ENCODE assay signal across 9 mouse cellular contexts in the genomic region with DNA sequence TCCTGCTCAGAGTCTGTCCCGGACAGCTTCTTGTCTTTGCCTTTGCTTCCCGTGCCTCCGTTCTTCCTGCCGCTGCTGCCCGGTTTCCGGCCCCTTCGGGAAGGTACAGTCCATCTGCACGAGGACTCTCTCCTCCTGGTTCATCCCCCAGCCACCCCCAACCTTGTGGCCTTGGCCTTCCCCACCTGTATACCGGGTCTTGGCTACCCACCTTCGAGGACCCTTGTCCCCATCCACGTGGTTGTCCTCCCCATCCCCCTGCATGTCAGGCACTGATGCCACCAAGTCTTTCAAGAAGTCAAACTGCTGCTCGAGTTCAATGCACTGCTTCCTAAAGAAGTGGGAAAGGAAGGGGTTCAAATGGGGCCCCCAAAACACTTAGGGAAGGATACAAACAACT. TPM values are rescaled to one million over a fixed set of nuclear protein-coding genes. Genes with fewer than 3 reads are reported as not detected.
DNase-seq lines count a peak whose midpoint lies in the region; ATAC-seq and TF ChIP-seq lines count a peak whose summit lies in the region.
"Had no signal": no experiment of that assay in that cellular context is flagged by ENCODE, and none has a peak within 500 bp of the region (broad histone marks: within the 10 kb centered on the region; RNA-seq: fewer than 3 reads in every experiment).

No protein-coding gene starts in this region.

- H3K36me3 ChIP-seq in heart, embryonic 12.5 days, result peaks cover 57% of the 10 kb centered on the region
- H3K36me3 ChIP-seq in ES-E14 (ENCODE audit: control insufficient read depth, insufficient read depth, low read length, poor library complexity, severe bottlenecking), result peaks cover 22% of the 10 kb centered on the region; the same call in 1 of the 2 replicates
- peaks cover 34% of the 10 kb centered on the region for H3K36me3 ChIP-seq in forebrain, embryonic 12.5 days (replicated peaks)
- peaks cover 19% of the 10 kb centered on the region; the same call in 1 of the 2 replicates for H3K36me3 ChIP-seq in liver, embryonic 11.5 days (ENCODE audit: control insufficient read depth, insufficient read depth, low read length)

- H3K27me3 ChIP-seq in heart, embryonic 12.5 days (replicated peaks), result no peaks in the 10 kb centered on the region
- no peaks in the 10 kb centered on the region for H3K27me3 ChIP-seq in forebrain, embryonic 12.5 days
- H3K27me3 ChIP-seq in liver, embryonic 11.5 days (replicated peaks; ENCODE audit: control insufficient read depth, insufficient read depth, low read length), result no peaks in the 10 kb centered on the region
- H3K27me3 ChIP-seq: Patski had no signal

- intact Hi-C loops in heart, postnatal 36 days (cut with DNase I), result loop anchor here (1.0 kb wide), 1 partner anchor 33 kb away; no protein-coding TSS in a partner anchor

- H3K9ac ChIP-seq in heart, embryonic 12.5 days, result peak overlapping the region; percentile 91
- H3K9ac ChIP-seq in ES-E14 (ENCODE audit: insufficient read depth, low read depth, low read length, poor library complexity, severe bottlenecking), result peak overlapping the region; percentile 85
- peak overlapping the region; percentile 82 for H3K9ac ChIP-seq in forebrain, embryonic 12.5 days
- H3K9ac ChIP-seq in liver, embryonic 11.5 days (ENCODE audit: low read depth, low read length), result peak overlapping the region; percentile 84

- no peak for ATAC-seq in heart, embryonic 12.5 days (ENCODE audit: insufficient number of reproducible peaks, low FRiP score)
- ATAC-seq in forebrain, embryonic 12.5 days (ENCODE audit: low FRiP score), result no peak
- ATAC-seq in liver, embryonic 11.5 days (replicated peaks; ENCODE audit: low FRiP score), result no peak
- ATAC-seq in frontal cortex, adult (ENCODE audit: low TSS enrichment), result no peak

- in situ Hi-C loops in ES-E14 (cut with MboI; ENCODE audit: low sequenced_read_pairs in 2 of 2, unreplicated experiment in 2 of 2), result no loop called here

- peak overlapping the region; percentile 91; the same call in 1 of the 2 replicates for H3K27ac ChIP-seq in heart, embryonic 12.5 days (ENCODE audit: poor library complexity, severe bottlenecking)
- no peak overlapping the region for H3K27ac ChIP-seq in ES-E14 (ENCODE audit: insufficient read depth, low read depth, low read length, poor library complexity, severe bottlenecking)
- peak overlapping the region; percentile 91; the same call in 1 of the 2 replicates for H3K27ac ChIP-seq in forebrain, embryonic 12.5 days
- peak overlapping the region; percentile 83 for H3K27ac ChIP-seq in liver, embryonic 11.5 days (ENCODE audit: low read depth, low read length)

- peaks cover 29% of the 10 kb centered on the region for H3K4me1 ChIP-seq in heart, embryonic 12.5 days (replicated peaks)
- peaks cover 6 to 14% of the 10 kb centered on the region in 2 experiments; a peak in 3 of 4 replicates for H3K4me1 ChIP-seq in ES-E14 (ENCODE audit: control insufficient read depth in 2 of 2, insufficient read depth in 2 of 2, low read length in 2 of 2, poor library complexity in 1 of 2)
- H3K4me1 ChIP-seq in forebrain, embryonic 12.5 days, result peaks cover 36% of the 10 kb centered on the region
- H3K4me1 ChIP-seq in liver, embryonic 11.5 days (replicated peaks; ENCODE audit: control insufficient read depth, insufficient read depth, low read length), result peaks cover 24% of the 10 kb centered on the region

- peak overlapping the region; percentile 94 for H3K4me2 ChIP-seq in heart, embryonic 12.5 days
- peak overlapping the region; percentile 94 for H3K4me2 ChIP-seq in forebrain, embryonic 12.5 days
- peak overlapping the region; percentile 93 for H3K4me2 ChIP-seq in liver, embryonic 11.5 days

- no peaks in the 10 kb centered on the region for H3K9me3 ChIP-seq in heart, embryonic 12.5 days (replicated peaks)
- H3K9me3 ChIP-seq in ES-E14 (ENCODE audit: control insufficient read depth, insufficient read depth, low read depth, low read length), result no peaks in the 10 kb centered on the region
- no peaks in the 10 kb centered on the region for H3K9me3 ChIP-seq in forebrain, embryonic 12.5 days
- H3K9me3 ChIP-seq in liver, embryonic 11.5 days (ENCODE audit: control insufficient read depth, low read length), result no peaks in the 10 kb centered on the region

- peak overlapping the region; percentile 89 for H3K4me3 ChIP-seq in heart, embryonic 12.5 days
- peak overlapping the region; percentile 77 to 99; a peak in 3 of 4 replicates for H3K4me3 ChIP-seq in ES-E14 (ENCODE audit: insufficient read depth in 1 of 2, low read depth in 1 of 2, low read length in 2 of 2, poor library complexity in 1 of 2, severe bottlenecking in 1 of 2)
- peak overlapping the region; percentile 69 for H3K4me3 ChIP-seq in forebrain, embryonic 12.5 days (replicated peaks)
- peak overlapping the region; percentile 88 for H3K4me3 ChIP-seq in liver, embryonic 11.5 days (ENCODE audit: low read depth, low read length)

- DNase-seq in heart, postnatal 36 days, result no peak
- DNase-seq in ES-E14 (ENCODE audit: low read depth, low spot score), result no peak
- no peak for DNase-seq in liver, embryonic 11.5 days (ENCODE audit: low spot score)
- DNase-seq in right cerebral cortex, adult 18-20 months, result no peak
- DNase-seq in spleen, postnatal 14 days (ENCODE audit: low spot score in 2 of 2), result no peak

- WGBS in heart, embryonic 12.5 days, result 65% methylated on average over 12 of the region's 12 CpGs
- WGBS in forebrain, embryonic 12.5 days, result 74% methylated on average over 12 of the region's 12 CpGs
- 62% methylated on average over 12 of the region's 12 CpGs for WGBS in liver, embryonic 11.5 days

TF ChIP-seq in ES-E14, 5 proteins besides CTCF, POLR2A, EP300 and RAD21:
- TF ChIP-seq ZNF384 (IDR thresholded peaks at IDR 0.05; ENCODE audit: low read depth, low read length) (no peak), HCFC1 (IDR thresholded peaks at IDR 0.05; ENCODE audit: borderline replicate concordance, insufficient read depth, low read length) (no peak), CHD2 (IDR thresholded peaks at IDR 0.05; ENCODE audit: low read depth, low read length) (no peak)

RNA-seq across cellular contexts. Expression of a gene that starts 1.2 kb away (rescaled TPM):
- polyA plus RNA-seq in heart, embryonic 12.5 days (2016; fragmentation: Nextera tagmentation; extraction: Ambion mirVana), result 190 and 194 TPM in 2 replicates
- total RNA-seq in heart, postnatal 36 days (2021), result 100 to 1,000 TPM; 297 to 319 TPM
- total RNA-seq in ES-E14 (2012; rRNA removed), result 121 and 124 TPM in 2 replicates
- polyA plus RNA-seq in forebrain, embryonic 12.5 days (2016; fragmentation: Nextera tagmentation; extraction: Ambion mirVana), result 257 and 260 TPM in 2 replicates
- 124 and 151 TPM in 2 replicates for polyA plus RNA-seq in liver, embryonic 11.5 days (2014; fragmentation: Nextera tagmentation; extraction: Ambion mirVana)

RNA-seq across cellular contexts. Expression of a gene that starts 1.4 kb away (rescaled TPM):
- 38.8 and 39.5 TPM in 2 replicates for polyA plus RNA-seq in heart, embryonic 12.5 days (2016; fragmentation: Nextera tagmentation; extraction: Ambion mirVana)
- 10 to 100 TPM; 33.3 to 38.1 TPM for total RNA-seq in heart, postnatal 36 days (2021)
- 13.8 and 13.9 TPM in 2 replicates for total RNA-seq in ES-E14 (2012; rRNA removed)
- polyA plus RNA-seq in forebrain, embryonic 12.5 days (2016; fragmentation: Nextera tagmentation; extraction: Ambion mirVana), result 48.3 and 50.8 TPM in 2 replicates
- polyA plus RNA-seq in liver, embryonic 11.5 days (2014; fragmentation: Nextera tagmentation; extraction: Ambion mirVana), result 24.2 and 27.2 TPM in 2 replicates

RNA-seq across cellular contexts. Expression of a gene that starts 21.2 kb away (rescaled TPM):
- polyA plus RNA-seq in heart, embryonic 12.5 days (2016; fragmentation: Nextera tagmentation; extraction: Ambion mirVana), result 1.7 and 1.8 TPM in 2 replicates
- 1 to 10 TPM in 1 of 2 experiments, under 1 TPM in 1; 0.17 to 2.8 TPM for total RNA-seq in heart, postnatal 36 days (2021)
- 1.5 and 2.7 TPM in 2 replicates for total RNA-seq in ES-E14 (2012; rRNA removed)
- not detected in 2 replicates for polyA plus RNA-seq in forebrain, embryonic 12.5 days (2016; fragmentation: Nextera tagmentation; extraction: Ambion mirVana)
- polyA plus RNA-seq in liver, embryonic 11.5 days (2014; fragmentation: Nextera tagmentation; extraction: Ambion mirVana), result 0.30 and 1.2 TPM in 2 replicates

RNA-seq across cellular contexts. Expression of a gene that starts 23.8 kb away (rescaled TPM):
- polyA plus RNA-seq in heart, embryonic 12.5 days (2016; fragmentation: Nextera tagmentation; extraction: Ambion mirVana), result not detected in 2 replicates
- total RNA-seq in heart, postnatal 36 days (2021), result not detected
- total RNA-seq in ES-E14 (2012; rRNA removed), result 1.0 and 3.0 TPM in 2 replicates
- polyA plus RNA-seq in forebrain, embryonic 12.5 days (2016; fragmentation: Nextera tagmentation; extraction: Ambion mirVana), result not detected in 2 replicates
- polyA plus RNA-seq in liver, embryonic 11.5 days (2014; fragmentation: Nextera tagmentation; extraction: Ambion mirVana), result 0.52 and 0.59 TPM in 2 replicates

RNA-seq across cellular contexts. Expression of a gene that starts 34.1 kb away (rescaled TPM):
- 10.5 and 13.0 TPM in 2 replicates for polyA plus RNA-seq in heart, embryonic 12.5 days (2016; fragmentation: Nextera tagmentation; extraction: Ambion mirVana)
- 10 to 100 TPM in 1 of 2 experiments, 1 to 10 TPM in 1; 9.5 to 11.0 TPM for total RNA-seq in heart, postnatal 36 days (2021)
- 4.9 and 5.4 TPM in 2 replicates for total RNA-seq in ES-E14 (2012; rRNA removed)
- 8.0 and 9.0 TPM in 2 replicates for polyA plus RNA-seq in forebrain, embryonic 12.5 days (2016; fragmentation: Nextera tagmentation; extraction: Ambion mirVana)
- polyA plus RNA-seq in liver, embryonic 11.5 days (2014; fragmentation: Nextera tagmentation; extraction: Ambion mirVana), result 5.8 and 6.3 TPM in 2 replicates
